Mouse (Mus musculus): ENCODE measurements around the gene Crtc2.

DNA sequence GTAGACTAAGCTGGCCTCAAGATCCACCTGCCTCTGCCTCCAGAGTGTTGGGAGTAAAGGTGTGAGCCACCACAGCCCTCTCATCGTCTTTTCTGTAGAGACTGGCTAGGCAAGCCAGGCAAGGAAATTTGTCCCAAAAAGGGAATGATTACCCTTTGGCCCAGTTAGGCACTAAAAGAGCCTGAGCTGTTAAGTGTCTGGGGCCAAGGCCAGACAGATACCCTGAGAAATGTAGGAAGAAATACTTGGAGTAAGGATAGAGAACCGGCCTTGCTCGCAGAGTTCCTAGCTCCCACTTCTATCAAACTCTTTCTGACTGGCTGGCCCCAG is 6.4 kb upstream of the Crtc2 start:
- no peak for TF ChIP-seq CTCF (IDR thresholded peaks at IDR 0.05; ENCODE audit: insufficient read depth, low read depth, low read length)
- TF ChIP-seq POLR2A (IDR thresholded peaks at IDR 0.05; ENCODE audit: insufficient read depth, low read depth, low read length): no peak
